Mouse (Mus musculus): ENCODE results near the gene Slc7a8. TPM values are rescaled to one million over a fixed set of nuclear protein-coding genes. Genes with fewer than 3 reads are reported as not detected.

The Slc7a8 gene
- 0.09 TPM for polyA plus RNA-seq (2017; shearing (Covaris generic))

GRCm38 (mm10) chr14:54781610-54782365, at the start of gene Slc7a8:
TSS of gene Slc7a8 (minus strand) at chr14:54781946.

GRCm38 (mm10) chr14:54813991-54814390, 32.2 kb upstream of the Slc7a8 start, which contains the start of gene Rnf212b:
TSS of gene Rnf212b (plus strand) at chr14:54814141.

GRCm38 (mm10) chr14:54712074-54712473, 69.7 kb downstream of the Slc7a8 start, which contains the start of gene Cebpe:
TSS of gene Cebpe (minus strand) at chr14:54712174.

GRCm38 (mm10) chr14:54698733-54699132, 83.0 kb downstream of the Slc7a8 start, which contains the start of gene Gm29776:
TSS of gene Gm29776 (minus strand) at chr14:54698833.

GRCm38 (mm10) chr14:54686522-54687143, 95.1 kb downstream of the Slc7a8 start, which contains the start of gene Acin1:
TSS of gene Acin1 (minus strand) at chr14:54686931.

GRCm38 (mm10) chr14:54686063-54686521, 95.7 kb downstream of the Slc7a8 start, which contains the start of gene 1700123O20Rik:
TSS of gene 1700123O20Rik (plus strand) at chr14:54686216.

Other genes starting within 250 kb of the Slc7a8 start
- gene Haus4, start 227.3 kb downstream of the Slc7a8 start, polyA plus RNA-seq (2017; shearing (Covaris generic)): 31.6 TPM
- 0.40 TPM for gene Ajuba, start 204.4 kb downstream of the Slc7a8 start, polyA plus RNA-seq (2017; shearing (Covaris generic))
- 1.2 TPM for gene 4931414P19Rik, start 176.0 kb downstream of the Slc7a8 start, polyA plus RNA-seq (2017; shearing (Covaris generic))
- 123 TPM for gene Psmb5, start 163.9 kb downstream of the Slc7a8 start, polyA plus RNA-seq (2017; shearing (Covaris generic))
- 0.09 TPM for gene Psmb11, start 160.5 kb downstream of the Slc7a8 start, polyA plus RNA-seq (2017; shearing (Covaris generic))
- gene Gm17606, start 141.0 kb downstream of the Slc7a8 start, polyA plus RNA-seq (2017; shearing (Covaris generic)): not detected
- 2.3 TPM for gene Cdh24, start 140.6 kb downstream of the Slc7a8 start, polyA plus RNA-seq (2017; shearing (Covaris generic))
- 63.8 TPM for gene 1700123O20Rik, start 95.7 kb downstream of the Slc7a8 start, polyA plus RNA-seq (2017; shearing (Covaris generic))
- gene Acin1, start 95.0 kb downstream of the Slc7a8 start, polyA plus RNA-seq (2017; shearing (Covaris generic)): 84.6 TPM
- 0.20 TPM for gene Gm29776, start 83.1 kb downstream of the Slc7a8 start, polyA plus RNA-seq (2017; shearing (Covaris generic))
- gene Cebpe, start 69.8 kb downstream of the Slc7a8 start, polyA plus RNA-seq (2017; shearing (Covaris generic)): not detected
- gene Rnf212b, start 32.2 kb upstream of the Slc7a8 start, polyA plus RNA-seq (2017; shearing (Covaris generic)): not detected
- gene Homez, start 89.0 kb upstream of the Slc7a8 start, polyA plus RNA-seq (2017; shearing (Covaris generic)): 5.7 TPM
- 1.5 TPM for gene Ppp1r3e, start 95.6 kb upstream of the Slc7a8 start, polyA plus RNA-seq (2017; shearing (Covaris generic))
- not detected for gene Bcl2l2, start 101.4 kb upstream of the Slc7a8 start, polyA plus RNA-seq (2017; shearing (Covaris generic))
- not detected for gene Gm20521, start 101.5 kb upstream of the Slc7a8 start, polyA plus RNA-seq (2017; shearing (Covaris generic))
- 162 TPM for gene Pabpn1, start 110.6 kb upstream of the Slc7a8 start, polyA plus RNA-seq (2017; shearing (Covaris generic))
- 1.5 TPM for gene Slc22a17, start 131.2 kb upstream of the Slc7a8 start, polyA plus RNA-seq (2017; shearing (Covaris generic))
- 0.26 TPM for gene Efs, start 144.2 kb upstream of the Slc7a8 start, polyA plus RNA-seq (2017; shearing (Covaris generic))
- gene Il25, start 150.7 kb upstream of the Slc7a8 start, polyA plus RNA-seq (2017; shearing (Covaris generic)): 0.37 TPM
- 1.5 TPM for gene Cmtm5, start 154.3 kb upstream of the Slc7a8 start, polyA plus RNA-seq (2017; shearing (Covaris generic))
- 0.06 TPM for gene Myh6, start 185.0 kb upstream of the Slc7a8 start, polyA plus RNA-seq (2017; shearing (Covaris generic))
- not detected for gene Gm17428, start 195.0 kb upstream of the Slc7a8 start, polyA plus RNA-seq (2017; shearing (Covaris generic))
- not detected for gene Myh7, start 212.7 kb upstream of the Slc7a8 start, polyA plus RNA-seq (2017; shearing (Covaris generic))
- gene Ngdn, start 233.5 kb upstream of the Slc7a8 start, polyA plus RNA-seq (2017; shearing (Covaris generic)): 124 TPM